Mouse (Mus musculus) Patski (cell line): Measurements from ENCODE around the gene Gabrg3. TPM values are rescaled to one million over a fixed set of nuclear protein-coding genes. Genes with fewer than 3 reads are reported as not detected.

Experiments used
- ATAC-seq: fragments of 100-300 bp; one replicate; pipeline ENCODE4 v1.8.0; 2021
- CTCF ChIA-PET: fragments of 350-600 bp; sonication (Branson Sonifier 250); formaldehyde crosslinking; loops from one replicate; lab custom pipeline; 2022; ENCODE audit warnings: inconsistent platforms; lab: Charles Lee
- POLR2A ChIA-PET: fragments of 350-600 bp; sonication (Branson Sonifier 250); formaldehyde crosslinking; loops from one replicate; lab custom pipeline; 2022; ENCODE audit warnings: antibody characterized with exemption, inconsistent platforms; lab: Charles Lee
- DNase-seq: peaks from one replicate; pipeline ENCODE4 v3.0.0-alpha.2; 2011; ENCODE audit warnings: low read depth, low spot score
- H3K27me3 ChIP-seq: fragments of 371-371 bp; one replicate; pipeline ENCODE4 v1.5.1; 2021
- CTCF ChIP-seq: fragments of 100-300 bp; IDR thresholded peaks from one replicate; pipeline ENCODE4 v1.5.1; 2021
- in situ Hi-C: fragments of 300-500 bp; cut with MboI; formaldehyde crosslinking; loops from 3 replicates; pipeline ENCODE4 v1.11.1; 2018; ENCODE audit warnings: low pct_unique_long_range_greater_than_20kb, mixed read lengths
- polyA plus RNA-seq: library from polyadenylated mRNA; unstranded; gene quantifications from one replicate; pipeline ENCODE4 v1.2.3, GENCODE M21; 2021

The Gabrg3 gene
- polyA plus RNA-seq, 1 experiment from 2014 or later: not detected

DNA sequence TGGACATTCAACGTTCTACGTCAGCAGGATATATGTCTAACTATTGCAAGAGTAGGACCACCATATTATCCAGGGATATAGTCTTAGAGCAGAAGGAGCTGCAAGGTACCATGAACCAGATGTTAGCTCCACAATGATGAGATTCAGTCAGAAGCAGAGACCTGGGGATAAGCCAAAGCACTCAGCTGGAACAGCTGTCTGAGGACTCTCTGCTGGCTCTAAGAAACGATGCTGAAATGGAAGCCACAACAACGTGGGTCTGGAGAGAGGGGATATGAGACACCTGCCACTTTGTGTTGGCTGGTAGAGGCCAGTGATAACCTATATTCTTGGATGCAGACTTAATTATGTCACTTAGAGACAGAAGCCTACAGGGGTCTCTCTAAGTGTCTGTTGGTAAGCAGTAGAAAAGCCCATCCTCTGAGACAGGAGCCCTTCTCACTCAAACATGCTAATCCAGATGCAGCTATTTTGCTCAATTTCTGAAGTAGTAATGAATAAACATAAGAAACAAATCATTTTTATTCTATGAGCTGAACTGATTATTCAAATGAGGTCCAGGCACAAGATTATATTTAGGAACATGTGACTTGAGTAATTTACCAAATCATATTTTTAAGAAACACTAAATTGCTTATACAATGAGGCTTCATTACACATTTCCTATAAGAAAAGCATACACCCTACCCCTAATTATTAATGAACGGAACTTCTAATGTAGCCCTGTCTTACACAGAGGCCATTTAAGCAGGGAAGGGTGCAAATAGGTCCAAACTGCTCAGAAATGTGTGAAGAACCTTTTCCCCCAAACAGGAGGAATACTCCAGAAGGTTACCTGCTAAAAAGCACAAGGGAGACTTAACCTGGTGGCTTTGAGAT lies 21.6 kb downstream of the Gabrg3 start:
- no peaks in the 10 kb centered on the region for H3K27me3 ChIP-seq
- DNase-seq: no peak
- POLR2A ChIA-PET: no interaction called here
- CTCF ChIA-PET: interaction anchor here (1.0 to 1.5 kb wide), 3 partner anchors 13 to 15 kb away, joined by 3 to 4 read pairs (median 4); no protein-coding TSS in a partner anchor
- ATAC-seq: no peak
- no peak for TF ChIP-seq CTCF
- in situ Hi-C loops: no loop called here

DNA sequence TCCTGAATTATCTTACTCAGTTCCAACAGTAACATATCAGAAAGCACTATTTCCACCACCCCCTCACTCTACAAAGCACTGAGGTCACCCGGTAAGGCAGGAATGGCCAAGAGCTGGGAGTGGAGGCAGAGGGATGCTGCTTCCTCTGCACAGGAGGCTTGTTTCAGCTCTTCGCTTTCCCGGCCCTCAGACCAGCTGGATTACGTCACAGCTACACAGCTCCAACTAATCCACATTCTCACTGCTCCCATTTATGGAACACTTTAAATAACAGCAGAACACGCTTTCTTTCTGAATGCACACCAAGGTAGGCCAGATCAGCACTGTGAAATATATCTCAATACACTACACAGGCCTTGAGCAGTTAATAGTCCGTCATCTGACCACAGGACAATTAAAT lies 23.2 kb downstream of the Gabrg3 start:
- ChIA-PET POLR2A (interaction anchor here (0.5 kb wide), 1 partner anchor 34 kb away, joined by 5 read pairs; no protein-coding TSS in a partner anchor), CTCF (no interaction called here)
- no peaks in the 10 kb centered on the region for H3K27me3 ChIP-seq
- DNase-seq: no peak
- in situ Hi-C loops: no loop called here
- no peak for ATAC-seq
- no peak for TF ChIP-seq CTCF

DNA sequence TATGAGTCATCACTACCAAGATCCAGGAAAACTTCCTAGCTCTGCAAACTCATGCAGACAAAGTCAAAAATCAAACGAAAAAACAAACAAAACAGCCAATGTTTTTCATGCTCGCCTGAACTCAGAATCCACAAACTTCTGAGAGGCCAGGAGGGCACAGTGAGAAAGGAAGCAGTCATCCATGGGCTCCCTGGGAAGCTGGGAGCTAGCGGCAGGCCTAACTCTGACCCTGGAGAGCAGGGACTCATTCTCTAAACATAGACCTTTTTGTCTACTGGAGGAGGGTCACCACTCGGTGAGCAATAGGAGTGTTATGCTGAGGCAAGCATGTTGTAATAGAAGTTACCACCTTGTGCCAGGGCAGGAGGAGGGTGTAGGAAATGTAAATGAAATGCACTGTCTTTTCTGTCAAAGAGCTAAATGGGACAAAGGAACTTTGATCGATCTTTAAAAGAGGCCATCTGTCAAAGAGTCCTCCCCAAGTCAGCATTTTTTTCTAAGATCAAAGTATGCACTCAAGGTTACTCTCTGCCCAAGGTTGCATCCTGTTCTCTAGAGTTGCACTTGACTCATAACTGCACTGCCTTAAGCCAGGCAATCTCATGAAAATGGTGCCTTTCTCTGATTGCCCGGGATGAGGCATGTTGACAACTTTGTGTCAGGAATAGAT lies 29.0 kb downstream of the Gabrg3 start:
- no peaks in the 10 kb centered on the region for H3K27me3 ChIP-seq
- in situ Hi-C loops: no loop called here
- ChIA-PET CTCF (no interaction called here), POLR2A (no interaction called here)
- no peak for TF ChIP-seq CTCF
- ATAC-seq (peak; percentile 47), DNase-seq (no peak)

DNA sequence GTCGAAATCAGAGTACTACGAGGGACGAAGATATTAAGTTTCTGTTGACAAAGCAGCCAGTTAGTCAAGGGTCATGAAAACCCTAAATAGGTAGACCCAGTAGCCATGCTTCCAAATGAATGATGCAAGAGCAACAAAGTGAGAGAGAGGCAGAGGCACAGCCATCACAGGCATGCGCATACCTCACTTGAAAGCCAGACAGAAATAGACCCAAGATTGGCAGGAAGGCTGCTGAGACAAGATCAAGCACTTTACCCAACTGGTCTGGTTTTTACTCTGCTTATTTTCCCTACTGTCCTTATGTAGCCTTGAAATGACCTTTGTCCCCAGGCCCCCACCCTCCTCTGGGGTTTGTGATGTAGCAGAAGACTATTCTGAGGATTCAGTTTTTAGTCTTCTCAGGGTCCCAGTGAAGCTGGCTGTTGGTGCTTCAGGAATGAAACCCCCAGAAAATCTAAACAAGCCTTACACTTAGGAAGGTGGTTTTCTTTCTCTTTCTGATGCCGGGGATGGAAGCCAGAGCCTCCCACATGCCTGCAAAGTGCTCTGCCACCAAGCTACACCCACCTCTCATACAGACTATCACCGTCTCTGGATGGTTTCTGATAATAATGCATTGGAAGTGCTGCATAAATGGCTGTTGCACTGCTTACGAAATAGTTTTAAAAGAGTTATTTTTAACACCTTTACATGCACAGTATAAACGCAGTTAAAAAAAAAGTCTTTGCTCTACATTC lies 30.3 kb downstream of the Gabrg3 start:
- no peaks in the 10 kb centered on the region for H3K27me3 ChIP-seq
- in situ Hi-C loops: no loop called here
- DNase-seq: no peak
- no peak for ATAC-seq
- ChIA-PET CTCF (no interaction called here), POLR2A (no interaction called here)
- no peak for TF ChIP-seq CTCF

DNA sequence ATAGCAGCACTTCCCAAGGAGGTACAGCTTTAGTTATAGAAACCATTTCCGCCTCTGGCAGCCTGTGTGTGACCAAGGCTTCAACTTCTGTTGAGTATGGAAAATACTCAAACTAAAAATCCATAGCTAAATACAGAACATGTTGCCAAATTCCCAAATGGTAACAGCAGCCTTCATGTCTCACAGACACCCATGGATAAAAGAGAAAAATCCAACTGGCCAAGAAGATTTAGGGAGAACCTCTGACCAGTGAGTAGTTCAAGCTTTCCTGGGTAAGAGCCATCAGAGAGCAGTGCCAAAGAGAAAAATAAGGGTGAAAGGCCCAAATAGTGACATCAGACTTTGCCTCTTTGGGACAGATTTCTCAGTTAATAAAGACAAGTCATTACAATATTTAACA lies 38.2 kb downstream of the Gabrg3 start:
- POLR2A ChIA-PET: no interaction called here

DNA sequence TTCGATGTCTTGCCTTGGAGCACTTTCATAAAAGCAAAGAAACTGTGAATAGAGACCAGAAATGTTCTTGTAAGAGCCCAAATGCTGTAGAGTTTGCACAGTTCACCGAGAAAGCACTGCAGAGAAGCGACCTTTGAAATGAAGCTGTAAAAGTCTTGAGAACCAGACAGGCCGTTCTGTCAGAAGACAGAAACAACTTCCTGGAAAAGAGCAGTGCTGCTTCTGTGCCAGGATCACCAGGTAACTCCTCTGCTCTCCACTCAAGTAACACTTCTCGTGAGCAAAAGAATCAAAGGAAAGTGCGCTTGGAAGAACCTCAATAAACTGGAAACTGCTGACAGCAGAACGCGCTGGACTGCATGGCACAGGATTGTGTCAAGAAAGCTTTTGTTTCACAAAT lies 45.1 kb downstream of the Gabrg3 start:
- CTCF ChIA-PET: no interaction called here
- POLR2A ChIA-PET: no interaction called here
- DNase-seq (no peak), ATAC-seq (no peak)
- in situ Hi-C loops: no loop called here
- TF ChIP-seq CTCF: no peak
- no peaks in the 10 kb centered on the region for H3K27me3 ChIP-seq

More for the DNA sequence above, 38.2 kb downstream of the Gabrg3 start:
- CTCF ChIA-PET: no interaction called here
- no peak for TF ChIP-seq CTCF
- in situ Hi-C loops: no loop called here
- ATAC-seq (no peak), DNase-seq (no peak)
- no peaks in the 10 kb centered on the region for H3K27me3 ChIP-seq

DNA sequence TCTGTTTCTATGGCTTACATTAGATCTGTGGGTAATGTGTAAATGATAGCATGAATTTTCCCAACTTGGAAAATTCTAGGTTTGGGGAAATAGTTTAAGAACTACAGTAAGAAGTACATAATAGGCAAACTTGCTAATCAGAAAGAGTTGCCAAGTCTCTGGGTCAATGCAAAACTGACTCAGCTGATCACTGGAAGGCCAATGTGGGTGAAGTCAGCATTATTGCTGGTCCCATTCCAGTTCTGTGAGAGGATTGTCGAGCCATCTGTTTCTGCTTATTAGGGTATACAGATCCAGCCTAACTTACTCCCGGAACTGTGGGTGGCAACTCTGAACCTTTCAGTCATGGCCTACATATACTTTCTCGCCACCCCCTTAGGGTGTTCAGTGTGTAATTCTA lies 55.8 kb downstream of the Gabrg3 start:
- DNase-seq (no peak), ATAC-seq (no peak)
- CTCF ChIA-PET: no interaction called here
- POLR2A ChIA-PET: no interaction called here
- in situ Hi-C loops: no loop called here
- no peak for TF ChIP-seq CTCF
- H3K27me3 ChIP-seq: no peaks in the 10 kb centered on the region

DNA sequence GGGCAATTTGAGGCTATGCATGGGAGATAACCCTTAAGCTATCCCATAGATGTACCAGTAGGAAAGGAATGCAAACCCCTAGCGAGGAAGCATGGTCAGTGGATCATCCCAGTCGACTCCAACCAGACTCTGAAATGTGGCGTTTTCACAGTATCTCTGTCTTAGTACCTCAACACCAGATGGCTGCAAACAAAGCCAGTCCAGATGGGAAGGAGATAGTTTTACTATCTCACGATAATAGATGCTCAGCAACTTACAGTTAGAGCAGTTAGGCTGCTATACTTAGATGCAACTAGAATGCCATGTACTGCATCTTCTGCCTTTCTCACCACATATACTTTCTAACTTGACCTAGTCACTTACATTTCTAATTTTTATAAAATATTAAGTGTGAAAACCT lies 56.7 kb downstream of the Gabrg3 start:
- ChIA-PET CTCF (no interaction called here), POLR2A (no interaction called here)
- no peak for TF ChIP-seq CTCF
- in situ Hi-C loops: no loop called here
- DNase-seq (no peak), ATAC-seq (no peak)
- no peaks in the 10 kb centered on the region for H3K27me3 ChIP-seq

DNA sequence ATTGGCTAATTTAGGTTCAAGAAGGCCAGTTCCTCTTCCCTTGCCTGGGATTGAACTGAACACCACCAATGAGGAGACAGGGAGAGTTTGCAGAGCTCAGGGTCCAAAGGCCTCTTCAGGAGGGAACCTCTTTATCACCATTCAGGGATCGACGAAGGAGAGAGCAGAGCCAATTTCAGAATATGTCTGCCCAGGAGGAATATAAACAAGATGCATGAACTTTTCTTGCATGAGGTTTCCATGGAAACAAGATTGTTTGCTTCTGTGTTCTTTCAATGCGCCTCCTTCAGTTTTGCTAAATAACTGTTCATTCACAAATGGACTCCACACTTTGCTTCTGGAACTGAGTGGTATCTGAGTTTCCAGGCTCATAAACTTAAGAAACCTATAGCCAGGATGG lies 62.5 kb downstream of the Gabrg3 start:
- ATAC-seq (no peak), DNase-seq (no peak)
- H3K27me3 ChIP-seq: no peaks in the 10 kb centered on the region
- no peak for TF ChIP-seq CTCF
- ChIA-PET CTCF (no interaction called here), POLR2A (no interaction called here)
- in situ Hi-C loops: no loop called here

DNA sequence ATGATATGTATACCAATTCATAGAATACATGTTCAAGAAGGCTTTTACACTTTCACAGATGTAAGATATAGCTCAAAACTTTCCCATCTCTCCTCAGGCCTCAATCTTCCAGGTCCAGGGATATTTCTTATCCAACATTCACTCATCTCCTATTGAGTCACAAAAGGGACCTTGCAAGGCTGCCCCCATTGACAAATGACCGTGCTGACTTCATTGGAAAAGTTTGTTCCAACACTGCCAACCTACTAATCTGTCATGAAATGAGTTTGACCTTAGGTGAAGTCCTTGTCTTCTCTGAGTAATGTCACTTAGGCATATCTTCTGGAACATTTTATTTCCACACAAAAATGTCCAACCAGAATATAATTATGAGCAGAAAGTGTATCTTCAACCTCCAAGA lies 64.9 kb downstream of the Gabrg3 start:
- no peak for TF ChIP-seq CTCF
- ATAC-seq (no peak), DNase-seq (no peak)
- in situ Hi-C loops: no loop called here
- ChIA-PET POLR2A (no interaction called here), CTCF (no interaction called here)
- no peaks in the 10 kb centered on the region for H3K27me3 ChIP-seq

DNA sequence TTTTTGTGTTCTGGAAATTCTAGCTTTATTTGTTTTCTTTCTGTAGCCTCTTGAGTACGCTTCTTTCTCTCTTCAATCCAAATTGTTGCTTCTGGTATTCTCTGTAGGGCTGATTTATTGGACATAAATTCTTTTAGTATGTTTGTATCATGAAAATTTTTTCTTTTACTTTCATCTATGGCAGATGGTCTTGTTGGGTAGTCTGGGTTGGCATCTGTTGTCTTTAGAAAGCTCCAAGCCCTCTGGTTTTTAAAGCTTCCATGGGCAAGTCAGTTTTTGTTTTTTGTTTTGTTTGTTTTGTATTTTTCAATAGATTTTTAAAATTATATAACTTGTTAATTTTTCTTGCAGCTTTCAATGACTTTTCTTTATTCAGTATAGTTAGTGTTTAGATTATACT lies 72.0 kb downstream of the Gabrg3 start:
- no peaks in the 10 kb centered on the region for H3K27me3 ChIP-seq
- TF ChIP-seq CTCF: no peak
- ATAC-seq: no peak
- POLR2A ChIA-PET: no interaction called here
- in situ Hi-C loops: no loop called here
- no peak for DNase-seq
- CTCF ChIA-PET: no interaction called here
